Mouse (Mus musculus) frontal cortex, adult (tissue): Measurements from ENCODE around the gene Pde12.

Experiments used
- ATAC-seq: cut with Nextera tagmentation; 2 replicates; pipeline ENCODE4 v1.9.2; 2017; ENCODE audit warnings: mild to moderate bottlenecking, moderate library complexity, mixed read lengths; ENCODE audit not compliant: low TSS enrichment

Pde12 gene

DNA sequence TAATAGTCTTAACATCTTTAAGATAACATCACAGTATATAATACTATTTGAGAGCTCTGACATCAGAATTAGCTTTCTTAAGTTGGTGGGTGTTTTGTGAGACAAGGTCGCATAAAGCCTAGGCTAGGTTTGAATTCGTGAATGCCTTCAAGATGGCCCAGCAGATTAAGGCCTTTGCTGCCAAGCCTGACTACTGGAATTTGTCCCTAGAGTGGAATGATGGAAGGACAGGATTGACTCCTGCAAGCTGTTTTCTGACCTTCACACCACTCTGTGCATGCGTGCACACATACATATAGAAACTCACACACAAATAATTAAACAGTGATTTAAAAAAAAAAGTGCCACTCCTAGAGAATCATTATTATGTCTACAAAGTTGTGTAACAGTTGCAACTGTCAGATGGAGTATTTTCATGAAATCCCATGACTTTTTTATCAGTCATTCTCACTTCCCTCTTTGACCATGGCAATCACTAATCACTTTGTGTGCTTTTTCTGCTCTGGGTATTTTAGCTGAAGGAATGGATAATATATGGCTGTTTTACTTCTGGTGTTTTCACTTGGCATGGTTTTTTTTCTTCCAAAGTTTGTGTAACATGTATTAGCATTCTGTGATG is 26.6 kb downstream of the Pde12 start:
- ATAC-seq, result no peak

DNA sequence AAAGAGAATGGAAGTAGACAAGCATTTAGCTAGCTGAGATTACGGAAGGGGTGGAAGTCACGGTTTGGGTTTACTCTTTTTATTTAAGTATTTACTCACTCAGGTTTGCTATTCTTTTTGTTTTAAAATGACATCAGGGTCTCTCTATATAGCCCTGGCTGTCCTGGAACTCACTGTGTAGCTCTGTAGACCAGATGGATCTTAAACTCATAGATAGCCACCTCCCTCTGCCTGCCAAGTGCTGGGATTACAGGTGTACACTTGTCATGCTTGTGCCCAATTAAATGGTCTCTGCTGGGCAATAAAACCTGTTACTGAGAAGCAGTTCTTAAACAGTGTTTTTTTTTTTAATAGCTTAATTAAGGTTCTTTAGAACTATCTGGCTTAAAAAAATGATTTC is 29.7 kb downstream of the Pde12 start:
- no peak for ATAC-seq

DNA sequence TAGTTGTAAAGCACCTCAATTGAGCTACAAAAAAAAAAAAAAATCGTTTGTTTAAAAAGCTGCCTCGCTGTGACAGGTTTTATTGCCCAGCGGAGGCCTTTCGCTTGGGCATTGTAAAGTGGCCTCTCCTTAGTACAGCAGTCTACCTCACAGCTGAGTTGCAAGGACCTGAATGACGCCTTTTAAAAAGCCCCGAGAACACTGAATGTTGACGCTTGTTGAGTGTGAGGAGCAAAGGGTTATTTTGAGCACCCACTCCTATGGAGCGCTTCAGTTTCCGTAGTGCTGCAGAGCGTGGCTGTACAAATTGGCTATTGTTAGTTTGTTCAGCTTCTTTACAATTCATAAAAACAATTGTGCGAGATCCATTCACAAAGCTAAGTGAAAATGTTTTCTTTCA is 30.4 kb downstream of the Pde12 start:
- ATAC-seq, result no peak

DNA sequence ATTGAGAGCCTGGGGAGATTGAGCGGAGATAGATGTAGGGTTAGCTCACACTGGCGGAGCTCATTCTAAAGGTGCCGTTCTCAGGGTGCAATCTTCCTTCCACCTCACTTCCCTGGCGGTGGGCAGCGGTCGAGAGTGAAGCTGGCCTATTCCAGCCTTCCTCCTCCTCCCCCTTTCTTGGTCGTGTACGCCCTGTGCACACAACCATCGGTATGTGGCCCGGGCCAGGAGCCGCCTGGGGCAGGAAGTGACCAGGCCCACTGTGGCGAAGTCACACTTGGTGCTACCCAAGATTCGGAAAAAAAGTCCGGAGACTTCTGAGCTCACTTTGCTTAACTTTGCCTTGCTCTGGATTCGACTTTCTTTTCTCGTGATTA is 31.0 kb downstream of the Pde12 start:
- ATAC-seq, result peak; percentile 12; the same call in 1 of the 2 replicates

DNA sequence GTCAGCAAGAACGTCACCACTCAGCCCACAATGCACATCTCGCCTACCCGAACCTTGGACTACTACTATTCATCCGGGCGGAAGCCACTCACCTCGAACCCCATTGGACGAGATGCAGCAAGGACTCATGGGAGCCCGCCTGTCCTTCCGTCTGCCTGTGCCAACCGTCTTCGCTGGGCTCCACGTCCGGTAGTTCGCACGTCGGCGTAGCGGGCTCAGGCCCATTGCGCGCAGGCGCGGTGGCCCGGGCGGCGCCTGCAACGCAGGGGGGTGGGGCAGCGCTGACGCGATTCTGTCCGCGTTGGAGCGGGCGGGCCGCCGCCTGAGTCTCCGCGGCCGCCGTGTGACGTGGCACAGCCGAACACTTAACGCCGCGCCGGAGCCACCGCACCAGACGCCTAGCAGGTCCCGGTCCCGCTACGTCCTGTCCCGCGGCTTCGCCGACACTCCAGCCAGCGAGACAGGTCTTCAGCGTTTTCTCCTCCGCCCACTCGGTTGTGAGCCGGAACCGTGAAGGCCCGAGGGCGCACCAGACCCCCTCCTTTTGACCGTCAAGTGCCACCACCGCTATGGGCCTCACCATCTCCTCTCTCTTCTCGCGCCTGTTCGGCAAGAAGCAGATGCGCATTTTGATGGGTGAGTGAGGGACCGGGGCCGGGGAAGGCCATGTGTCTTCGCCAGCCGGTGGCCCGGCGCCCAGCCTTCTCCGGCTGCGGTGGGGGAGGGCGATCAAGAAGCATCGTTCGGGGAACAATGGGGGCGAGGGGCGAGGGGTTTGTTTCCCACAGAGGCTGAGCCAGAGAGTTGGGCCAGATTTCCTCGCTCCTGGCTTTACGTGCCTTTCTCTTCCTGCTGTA is 31.6 kb downstream of the Pde12 start, which contains the start of gene Arf4:
Gene Arf4, plus strand, starts transcription at position 224 of the 857 bp plus-strand sequence.
- ATAC-seq, result peak; percentile 98

DNA sequence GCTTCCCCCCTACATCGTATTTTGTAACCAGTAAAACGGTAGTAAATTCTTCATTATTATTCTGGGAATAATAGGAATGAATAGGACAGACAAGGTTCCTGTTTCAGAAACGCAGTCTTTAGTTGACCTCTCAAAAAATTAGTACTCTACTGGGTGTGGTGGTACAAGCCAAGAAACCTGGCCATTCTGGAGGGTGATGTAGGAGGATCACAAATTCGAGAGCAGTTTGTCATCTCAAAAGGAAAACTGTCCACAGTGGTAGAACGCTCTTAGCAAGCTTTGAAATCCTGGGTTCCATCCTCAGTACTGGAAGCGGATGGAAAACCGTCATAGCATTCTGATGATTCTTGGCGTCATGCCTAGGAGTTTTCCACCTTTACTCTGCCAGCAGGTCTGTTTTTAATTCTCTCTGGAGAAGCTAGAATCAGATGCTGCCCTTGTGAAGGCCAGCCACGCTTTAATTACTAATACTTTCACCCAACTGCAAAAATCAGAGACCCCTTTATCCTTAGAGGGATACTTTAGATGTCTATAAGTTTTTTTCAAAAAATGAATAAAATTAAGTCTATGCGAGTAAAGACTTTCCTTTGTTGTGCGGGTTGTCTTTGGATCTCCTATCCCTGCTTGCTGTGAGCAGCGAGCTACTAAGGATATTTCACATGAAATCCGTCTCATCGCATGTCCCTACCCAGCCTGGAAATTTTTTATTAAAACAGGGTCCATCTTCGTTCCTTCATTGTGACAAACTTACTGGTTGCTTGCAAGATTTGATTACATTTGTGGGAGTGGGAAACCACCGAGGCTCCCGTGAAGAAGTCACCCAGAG is 32.4 kb downstream of the Pde12 start:
- peak; percentile 15 for ATAC-seq

- no peak for ATAC-seq
Measured at GRCm38 (mm10) chr14:26626605-26627140, 43.0 kb downstream of the Pde12 start.

GRCm38 (mm10) chr14:26625301-26625700 is 44.4 kb downstream of the Pde12 start:
- ATAC-seq, result no peak

GRCm38 (mm10) chr14:26610689-26611088 is 59.0 kb downstream of the Pde12 start:
- no peak for ATAC-seq
